Comparison of ENCODE assay signal across 9 mouse cellular contexts in the genomic region with DNA sequence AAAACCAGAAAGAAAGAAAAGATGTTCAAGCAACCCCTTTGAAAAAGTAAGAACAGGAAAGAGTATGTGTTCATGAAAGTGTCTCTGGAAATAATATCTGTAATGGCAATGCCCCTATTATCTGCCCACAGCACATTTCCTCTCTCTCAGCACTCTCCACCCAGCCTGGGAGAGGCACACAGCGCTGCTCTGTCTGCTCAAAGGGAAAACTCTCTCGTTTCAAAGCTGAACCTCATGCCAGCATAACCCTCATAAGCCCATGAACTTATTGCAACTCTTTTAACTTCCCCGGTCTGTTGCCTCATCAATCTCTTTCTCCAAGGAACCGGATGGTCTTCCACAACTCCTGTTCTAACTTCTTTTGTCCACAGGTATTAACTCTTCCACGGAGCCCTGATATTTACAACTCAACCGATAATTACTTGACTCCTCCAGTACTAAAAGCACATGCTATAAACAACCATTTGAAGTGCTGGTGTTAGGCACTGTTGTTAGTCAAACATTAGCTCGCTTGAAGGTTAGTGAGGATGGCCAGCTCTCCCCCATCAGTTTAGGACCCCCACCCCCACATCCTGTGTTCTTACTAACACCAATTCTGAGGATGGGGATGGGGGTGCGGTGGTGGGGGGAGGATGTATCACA. TPM values are rescaled to one million over a fixed set of nuclear protein-coding genes. Genes with fewer than 3 reads are reported as not detected.
DNase-seq lines count a peak whose midpoint lies in the region; ATAC-seq and TF ChIP-seq lines count a peak whose summit lies in the region.
"Had no signal": no experiment of that assay in that cellular context is flagged by ENCODE, and none has a peak within 500 bp of the region (broad histone marks: within the 10 kb centered on the region; RNA-seq: fewer than 3 reads in every experiment).

No protein-coding gene starts in this region.

- H3K27me3 ChIP-seq in kidney, postnatal 0 days (ENCODE audit: insufficient read depth, low read length) = no peaks in the 10 kb centered on the region
- H3K27me3 ChIP-seq in erythroblast, embryonic 14.5 days (ENCODE audit: control insufficient read depth) = no peaks in the 10 kb centered on the region

- H3K4me1 ChIP-seq in kidney, postnatal 0 days (replicated peaks; ENCODE audit: insufficient read depth, low read length) = peaks cover 29% of the 10 kb centered on the region; the same call in 1 of the 2 replicates
- H3K4me1 ChIP-seq in erythroblast, embryonic 14.5 days (ENCODE audit: control insufficient read depth) = peaks cover 85% of the 10 kb centered on the region

- peak overlapping the region; percentile 69 for H3K27ac ChIP-seq in kidney, postnatal 0 days

- peak; percentile 20 for DNase-seq in kidney, postnatal 0 days (ENCODE audit: low spot score)
- no peak for DNase-seq in kidney, postnatal 25 days
- peak; percentile 87 for DNase-seq in liver
- peak; percentile 45 to 71 for DNase-seq in spleen, postnatal 36 days (ENCODE audit: low spot score in 2 of 2)
- DNase-seq in gastrocnemius, postnatal 25 days = no peak
- no peak for DNase-seq in cerebellum, adult 11-12 months
- no peak for DNase-seq in layer of hippocampus, adult 9-11 months
- DNase-seq: lung, adult 2 months had no signal

- no peak overlapping the region for H3K9ac ChIP-seq in kidney, postnatal 0 days (ENCODE audit: low read depth, low read length)

- peak overlapping the region; percentile 6; the same call in 1 of the 2 replicates for H3K4me2 ChIP-seq in kidney, postnatal 0 days (ENCODE audit: low read length)

- TF ChIP-seq CTCF in kidney, postnatal 0 days (IDR thresholded peaks at IDR 0.05; ENCODE audit: low read depth) = no peak

- H3K4me3 ChIP-seq in kidney, postnatal 0 days (replicated peaks; ENCODE audit: low read depth, low read length) = no peak overlapping the region
- peak overlapping the region; percentile 59 for H3K4me3 ChIP-seq in erythroblast, embryonic 14.5 days (replicated peaks)

- 0 out of 2 replicates have a peak, but pooled peaks have one; percentile 49 for ATAC-seq in kidney, postnatal 0 days (replicated peaks; ENCODE audit: low FRiP score, low read depth)

- H3K9me3 ChIP-seq in kidney, postnatal 0 days (replicated peaks; ENCODE audit: low read length) = no peaks in the 10 kb centered on the region
- H3K9me3 ChIP-seq in erythroblast, embryonic 14.5 days (ENCODE audit: control insufficient read depth, low read length) = no peaks in the 10 kb centered on the region

- WGBS in kidney, postnatal 0 days = 7% methylated on average over 8 of the region's 8 CpGs

- no peaks in the 10 kb centered on the region for H3K36me3 ChIP-seq in kidney, postnatal 0 days (ENCODE audit: insufficient read depth, low read length)
- H3K36me3 ChIP-seq in erythroblast, embryonic 14.5 days (ENCODE audit: control insufficient read depth) = peaks cover 91% of the 10 kb centered on the region

RNA-seq across cellular contexts. Expression of a gene that starts 23.7 kb away (rescaled TPM):
- polyA plus RNA-seq in kidney, postnatal 0 days (2015; fragmentation: Nextera tagmentation; extraction: Ambion mirVana) = 32.8 and 35.4 TPM in 2 replicates
- 1.2 and 1.3 TPM in 2 replicates for polyA plus RNA-seq in erythroblast, embryonic 14.5 days (2012)
- total RNA-seq in gastrocnemius, postnatal 25 days (2021) = 10 to 100 TPM; 10.1 to 12.7 TPM

RNA-seq across cellular contexts. Expression of a gene that starts 26.5 kb away (rescaled TPM):
- 33.4 and 38.1 TPM in 2 replicates for polyA plus RNA-seq in kidney, postnatal 0 days (2015; fragmentation: Nextera tagmentation; extraction: Ambion mirVana)
- polyA plus RNA-seq in erythroblast, embryonic 14.5 days (2012) = 3.3 and 3.7 TPM in 2 replicates
- total RNA-seq in gastrocnemius, postnatal 25 days (2021) = 10 to 100 TPM; 20.8 to 25.0 TPM

RNA-seq across cellular contexts. Expression of a gene that starts 26.6 kb away (rescaled TPM):
- 10.9 and 13.6 TPM in 2 replicates for polyA plus RNA-seq in kidney, postnatal 0 days (2015; fragmentation: Nextera tagmentation; extraction: Ambion mirVana)
- polyA plus RNA-seq in erythroblast, embryonic 14.5 days (2012) = 0.13 and 0.15 TPM in 2 replicates
- 10 to 100 TPM; 14.7 to 16.0 TPM for total RNA-seq in gastrocnemius, postnatal 25 days (2021)

Comparison
In these comparisons a context has a peak if more than half of its experiments do, and no peak if none do; other contexts are left out.
1. DNase-seq: peak in kidney, postnatal 0 days (single experiment), liver (single experiment) and spleen, postnatal 36 days (2 of 2); none in kidney, postnatal 25 days (0 of 2), gastrocnemius, postnatal 25 days (single experiment), cerebellum, adult 11-12 months (single experiment) and layer of hippocampus, adult 9-11 months (single experiment).
2. RNA of a gene that starts 23.7 kb away (polyA plus RNA-seq): 32.8 to 35.4 TPM in kidney, postnatal 0 days; 1.2 to 1.3 TPM in erythroblast, embryonic 14.5 days; every median in the first group is over 10 times any median in the second.
3. RNA of a gene that starts 26.6 kb away (polyA plus RNA-seq): 10.9 to 13.6 TPM in kidney, postnatal 0 days; 0.13 to 0.15 TPM in erythroblast, embryonic 14.5 days; every median in the first group is over 10 times any median in the second.